Mouse (Mus musculus) neutrophil, adult 5-6 weeks (primary cell): Measurements from ENCODE around the gene Cfb. TPM values are rescaled to one million over a fixed set of nuclear protein-coding genes. Genes with fewer than 3 reads are reported as not detected.
"Not testable (repeated sequence)": the region's sequence is repeated elsewhere in the genome, so short reads cannot be mapped to it uniquely, and the experiment has no call there.

Experiments used
- ATAC-seq: fragments of 151-379, 151-347 bp; 2 replicates; pipeline ENCODE4 v1.8.0; 2017; ENCODE audit warnings: mild to moderate bottlenecking, moderate TSS enrichment; ENCODE audit not compliant: insufficient number of reproducible peaks, poor library complexity, low FRiP score, severe bottlenecking; ENCODE audit errors: extremely low read depth
- total RNA-seq: library from RNA; stranded (forward); fragments of 200-1000 nt; gene quantifications from 2 replicates; pipeline ENCODE4 v1.2.3, GENCODE M21; 2017

Cfb gene
- total RNA-seq, 1 experiment from 2014 or later = 0.58 TPM

GRCm38 (mm10) chr17:34847192-34847591 is 15.1 kb downstream of the Cfb start:
- ATAC-seq = no peak

GRCm38 (mm10) chr17:34844884-34845283 is 17.4 kb downstream of the Cfb start:
- no peak for ATAC-seq

- ATAC-seq = no peak
Observed at GRCm38 (mm10) chr17:34840736-34841307, 21.5 kb downstream of the Cfb start.

- ATAC-seq = no peak
Observed at GRCm38 (mm10) chr17:34838785-34839184, 23.5 kb downstream of the Cfb start.

GRCm38 (mm10) chr17:34837464-34838324 is 24.6 kb downstream of the Cfb start:
- ATAC-seq = no peak

GRCm38 (mm10) chr17:34836856-34837221 is 25.5 kb downstream of the Cfb start, which contains the start of the genes Stk19 and Dxo:
TSS of gene Stk19 (minus strand) at chr17:34836945.
TSS of gene Dxo (plus strand) at chr17:34837019.
- peak; percentile 86 for ATAC-seq

- peak; percentile 28 for ATAC-seq
Observed at GRCm38 (mm10) chr17:34836155-34836855, 26.0 kb downstream of the Cfb start.

- not testable (repeated sequence) for ATAC-seq
Observed at GRCm38 (mm10) chr17:34830776-34831175, 31.5 kb downstream of the Cfb start.

- ATAC-seq = no peak
Observed at GRCm38 (mm10) chr17:34814818-34815370, 47.4 kb downstream of the Cfb start.

- not testable (repeated sequence) for ATAC-seq
Observed at GRCm38 (mm10) chr17:34813747-34814146, 48.6 kb downstream of the Cfb start.

GRCm38 (mm10) chr17:34811275-34811674 is 51.0 kb downstream of the Cfb start:
- ATAC-seq = no peak

- not testable (repeated sequence) for ATAC-seq
Observed at GRCm38 (mm10) chr17:34810811-34811210, 51.5 kb downstream of the Cfb start.

- not testable (repeated sequence) for ATAC-seq
Observed at GRCm38 (mm10) chr17:34810411-34810810, 51.9 kb downstream of the Cfb start.

GRCm38 (mm10) chr17:34808599-34809205 is 53.6 kb downstream of the Cfb start:
- no peak for ATAC-seq

- ATAC-seq = no peak
Observed at GRCm38 (mm10) chr17:34807176-34807575, 55.1 kb downstream of the Cfb start.
